Mouse (Mus musculus) adrenal gland, adult (tissue): ENCODE measurements around the gene Tmem44.
"Not testable (repeated sequence)": the region's sequence is repeated elsewhere in the genome, so short reads cannot be mapped to it uniquely, and the experiment has no call there.

Experiments
- DNase-seq, 2 experiments: peaks; one replicate each; pipeline ENCODE4 v3.0.0; 2022 to 2023; ENCODE audit warnings: low spot score in 1 of 2; ENCODE audit not compliant: inconsistent age in 2 of 2

Gene Tmem44

DNA sequence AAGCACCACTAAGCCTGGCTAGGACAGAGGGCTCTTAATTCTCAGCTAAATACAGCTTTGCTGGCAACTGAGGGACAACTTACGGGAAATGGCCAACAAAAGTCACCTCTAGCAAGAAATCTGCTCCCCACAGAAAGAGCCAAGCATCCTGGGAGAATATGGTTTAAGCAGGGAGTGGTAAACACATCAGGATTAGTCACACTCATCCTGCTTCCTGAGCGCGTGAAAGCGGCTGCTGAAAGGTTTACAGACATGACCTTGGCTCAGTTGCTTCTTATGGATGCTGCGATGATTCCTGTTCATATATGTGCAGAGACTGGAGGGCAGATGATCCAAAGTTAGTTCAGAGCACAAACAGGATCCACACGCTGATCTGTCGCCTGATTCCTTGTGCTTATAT lies 50.4 kb downstream of the Tmem44 start:
- DNase-seq, result no peak

DNA sequence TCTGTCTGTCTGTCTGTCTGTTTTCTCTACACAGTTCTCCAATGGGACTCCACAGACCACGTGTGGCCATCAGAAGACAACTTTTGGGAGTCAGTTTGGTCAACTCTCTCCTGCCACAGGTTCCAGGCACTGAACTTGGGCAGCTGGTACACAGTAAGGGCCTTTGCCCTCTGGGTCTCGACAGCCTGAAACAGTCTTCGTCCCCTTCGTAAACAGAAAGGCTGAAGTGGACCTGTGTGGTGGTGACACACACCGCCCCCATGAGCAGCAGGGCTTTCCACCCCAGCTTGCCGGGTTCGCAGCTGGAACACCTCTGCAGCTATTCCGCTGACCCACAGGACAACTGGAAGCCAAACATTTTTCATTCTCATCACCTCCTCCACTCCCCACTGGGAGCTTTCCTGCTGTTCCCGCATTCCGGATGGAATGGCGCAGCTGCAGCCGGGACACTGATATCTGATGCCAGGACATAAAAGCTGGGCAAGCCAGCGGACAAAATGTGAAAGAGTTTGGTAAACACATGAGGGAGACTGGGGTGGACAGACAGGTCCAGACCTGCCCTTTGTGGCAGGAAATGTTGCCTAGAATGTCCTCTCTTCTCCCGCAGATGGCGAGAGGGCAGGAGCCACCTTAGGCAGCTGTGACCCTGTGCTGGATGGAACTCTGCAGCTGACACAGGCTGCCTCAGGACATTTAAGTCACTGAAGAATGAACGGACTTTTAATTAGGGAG lies 51.4 kb downstream of the Tmem44 start:
- no peak for DNase-seq

DNA sequence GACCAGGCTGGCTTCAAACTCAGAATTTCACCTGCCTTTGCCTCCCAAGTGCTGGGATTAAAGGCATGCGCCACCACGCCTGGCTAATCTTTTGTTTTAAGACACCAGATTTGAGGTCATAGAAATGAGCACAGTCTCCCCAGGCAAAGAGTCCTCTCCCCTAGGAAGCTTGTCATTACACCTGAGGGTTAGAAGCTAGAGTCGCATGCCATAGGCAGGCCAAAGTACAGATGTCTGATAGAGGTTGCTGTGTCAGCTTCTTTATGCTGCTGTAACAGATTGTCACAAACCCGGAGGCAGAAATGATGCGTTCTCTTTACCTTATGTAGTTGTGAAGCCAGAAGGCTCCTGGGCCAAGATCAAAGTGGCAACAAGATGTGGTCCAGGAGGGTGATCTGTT lies 53.3 kb downstream of the Tmem44 start:
- DNase-seq, result no peak

DNA sequence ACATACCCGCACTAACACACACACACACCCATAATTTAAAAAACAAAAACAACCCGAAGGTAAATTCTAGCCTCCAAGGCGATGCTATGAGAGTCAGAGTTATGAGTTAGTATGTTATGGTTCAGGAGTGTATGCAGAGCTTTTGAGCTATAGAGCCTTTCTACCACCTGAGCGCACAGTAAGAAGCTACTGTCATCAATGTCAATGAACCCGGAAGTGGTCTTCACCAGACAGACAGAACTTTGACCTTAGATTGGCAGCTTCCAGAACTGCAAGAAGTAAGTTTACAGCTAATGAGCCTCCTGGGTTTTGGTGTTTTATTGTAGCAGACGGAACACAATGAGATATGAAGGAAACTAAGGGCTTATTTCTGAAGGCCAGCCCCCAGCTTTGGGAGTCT lies 55.8 kb downstream of the Tmem44 start:
- no peak for DNase-seq

DNA sequence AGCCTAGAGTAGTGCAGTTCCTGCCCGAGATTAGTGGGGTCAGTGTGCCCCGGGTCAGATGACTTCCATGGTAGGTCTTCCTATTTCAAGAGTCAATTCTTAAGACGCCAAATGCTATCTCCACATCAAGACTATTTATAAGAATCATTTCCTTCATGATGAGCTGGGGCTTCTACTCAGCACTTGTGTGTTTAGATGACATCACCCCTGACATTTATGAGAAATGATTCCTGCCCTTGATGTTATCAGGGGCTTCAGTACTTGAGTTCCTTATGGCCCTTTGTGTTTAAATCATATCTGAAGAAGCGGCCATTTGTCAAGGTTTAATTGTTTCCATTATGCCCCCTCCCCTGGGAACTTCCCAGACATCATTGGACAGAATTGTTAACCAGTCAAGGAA lies 58.9 kb downstream of the Tmem44 start:
- peak in 1 of 2 experiments; percentile 30 for DNase-seq

DNA sequence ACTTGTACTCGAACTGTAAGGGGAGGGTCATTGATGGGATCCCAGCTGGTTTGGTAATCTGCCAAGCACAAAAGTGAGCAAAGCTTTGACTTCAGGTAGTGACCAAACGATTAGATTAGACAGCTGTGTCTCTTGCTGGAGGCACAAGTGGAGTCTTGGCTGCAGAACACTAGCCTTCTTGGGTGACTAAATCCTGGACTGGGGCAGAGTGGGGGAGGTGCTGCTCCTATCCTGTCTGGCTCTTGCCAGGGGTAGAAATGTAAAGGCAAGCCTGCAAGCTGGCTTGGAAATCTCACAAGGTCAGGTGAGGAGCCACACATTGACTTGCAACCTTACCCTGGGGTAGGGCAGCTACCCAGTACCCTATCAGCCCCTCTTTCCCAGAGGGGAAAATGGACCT lies 59.9 kb downstream of the Tmem44 start:
- peak; percentile 26 to 62 for DNase-seq

DNA sequence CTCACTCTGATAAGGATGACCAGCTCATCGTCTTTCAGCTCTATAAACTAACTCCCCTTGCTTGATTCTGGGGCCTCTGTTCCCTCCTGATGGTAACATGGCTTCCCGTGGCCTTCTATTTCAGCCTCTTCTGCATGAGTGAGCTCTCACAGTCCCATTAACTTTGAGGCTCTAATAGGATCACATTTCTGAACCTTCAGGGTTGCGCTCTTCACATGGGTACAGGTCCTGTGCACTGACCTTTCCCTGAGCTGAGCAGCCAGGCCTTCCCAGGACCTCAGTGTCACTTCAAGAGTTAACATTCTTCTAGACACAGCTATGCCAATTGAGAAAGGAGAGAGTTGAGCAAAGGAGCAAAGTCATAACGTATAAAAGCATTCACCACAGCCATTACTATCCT lies 60.3 kb downstream of the Tmem44 start:
- no peak for DNase-seq

DNA sequence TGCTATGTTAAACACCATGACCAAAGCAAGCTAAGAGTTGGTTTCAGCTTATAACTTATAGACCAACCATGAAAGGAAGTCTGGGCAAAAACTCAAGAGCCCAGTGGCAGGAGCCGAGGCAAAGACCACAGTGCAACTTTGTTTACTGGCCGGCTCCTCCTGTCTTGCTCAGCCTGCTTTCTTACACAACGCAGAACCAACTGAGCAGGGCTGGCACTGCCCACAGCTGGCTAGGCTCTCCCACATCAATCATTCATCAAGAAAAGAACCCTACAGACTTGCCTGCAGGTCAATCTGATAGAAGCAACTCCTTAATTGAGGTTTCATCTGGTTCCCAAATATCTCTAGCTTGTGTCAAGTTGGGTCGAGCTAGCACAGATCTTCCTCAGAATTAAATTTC lies 61.0 kb downstream of the Tmem44 start:
- DNase-seq, result peak in 1 of 2 experiments; percentile 44

DNA sequence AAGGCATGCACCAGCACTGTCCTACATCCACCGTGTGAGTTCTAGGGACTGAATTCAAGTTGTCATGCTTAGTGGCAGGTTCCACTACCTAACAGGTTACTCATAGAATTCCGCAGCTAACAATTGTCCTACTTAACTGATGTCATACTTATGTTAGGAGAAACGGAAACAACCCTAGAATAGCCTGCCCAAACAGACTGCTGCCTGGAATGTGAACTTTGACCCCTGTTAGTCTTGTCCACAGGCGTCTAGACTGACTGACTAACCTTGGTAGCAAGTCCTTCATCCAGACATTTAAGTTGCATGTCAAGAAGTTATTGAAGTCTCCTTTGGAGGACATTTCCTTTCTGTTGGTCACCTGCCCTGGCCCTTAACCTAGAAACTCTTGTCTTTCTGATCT lies 64.1 kb downstream of the Tmem44 start:
- no peak for DNase-seq

DNA sequence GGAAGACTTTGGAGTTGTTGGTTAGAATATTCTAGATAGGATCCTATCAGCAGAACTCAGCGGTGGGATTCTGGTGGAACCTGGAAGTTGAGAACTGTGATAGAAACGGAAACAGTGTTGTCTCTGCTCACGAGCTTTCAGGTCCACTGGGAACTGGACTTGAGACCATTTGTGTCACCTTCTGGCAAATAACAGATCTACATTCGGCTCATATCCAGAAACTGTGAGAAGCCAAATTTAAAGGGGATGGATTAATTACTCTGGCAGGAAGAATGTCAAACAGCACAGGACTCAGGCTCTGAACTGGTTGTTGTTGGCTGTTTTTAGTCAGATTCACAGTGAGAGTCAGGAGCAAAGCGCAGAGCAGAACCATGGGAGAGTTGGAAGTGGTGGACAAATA lies 72.9 kb downstream of the Tmem44 start:
- no peak for DNase-seq

DNA sequence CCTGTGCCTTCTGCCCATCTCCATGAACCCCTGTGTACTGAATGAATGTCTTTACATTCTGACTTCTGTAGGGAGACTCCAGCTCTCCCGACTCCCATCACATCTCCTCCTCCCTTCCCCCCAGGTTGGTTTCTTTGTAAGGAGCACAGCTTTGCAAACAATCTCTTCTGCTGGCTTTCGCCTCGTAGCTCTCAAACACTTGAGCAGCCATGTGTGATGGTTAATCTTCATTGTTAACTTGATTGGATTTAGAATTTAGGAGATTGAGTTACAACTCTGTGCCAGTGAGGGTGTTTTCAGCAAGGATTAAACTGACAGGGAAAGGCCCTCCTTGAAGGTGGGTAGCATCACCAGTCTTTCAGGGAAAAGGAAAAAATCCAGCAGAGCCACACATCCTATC lies 73.6 kb downstream of the Tmem44 start:
- no peak for DNase-seq

DNA sequence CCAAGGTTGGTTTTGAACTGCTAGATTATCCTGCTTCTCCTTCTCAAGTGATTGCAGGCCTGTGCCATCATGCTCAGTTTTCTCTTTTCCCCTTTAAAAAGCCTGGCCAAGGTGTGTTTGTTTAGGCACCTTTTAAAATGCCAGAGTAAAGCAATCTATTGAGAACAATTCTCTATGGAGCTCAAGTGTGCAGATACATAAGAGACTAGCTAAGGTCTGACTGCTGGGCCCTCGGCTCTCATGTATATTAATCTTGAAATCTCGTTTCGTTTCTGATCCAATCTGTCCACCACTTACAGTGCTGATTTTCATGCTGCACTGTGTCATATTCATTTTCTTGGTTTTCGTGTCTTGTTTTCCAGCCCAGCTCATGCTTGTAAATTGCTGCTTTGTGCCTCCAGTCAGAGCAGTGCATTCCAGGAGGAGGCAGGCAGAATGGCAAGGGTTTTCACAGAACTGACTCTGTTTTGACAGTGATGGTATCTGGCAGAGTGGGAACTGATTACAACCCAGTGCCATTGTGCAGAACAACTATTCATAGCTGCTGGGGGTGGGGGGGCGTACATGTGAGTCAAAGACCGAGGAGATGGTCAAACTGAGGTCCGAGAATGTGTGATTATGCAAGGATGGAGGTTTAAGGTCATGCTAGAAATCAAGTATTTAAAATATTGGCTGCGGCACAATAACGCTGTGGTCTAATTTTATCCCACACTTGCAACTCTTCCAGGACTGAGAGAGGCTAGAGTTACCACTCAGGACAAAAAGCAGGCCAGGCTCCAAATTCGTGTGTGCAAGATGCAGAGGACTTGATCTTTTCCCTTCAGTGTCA lies 74.8 kb downstream of the Tmem44 start:
- DNase-seq, result no peak

DNA sequence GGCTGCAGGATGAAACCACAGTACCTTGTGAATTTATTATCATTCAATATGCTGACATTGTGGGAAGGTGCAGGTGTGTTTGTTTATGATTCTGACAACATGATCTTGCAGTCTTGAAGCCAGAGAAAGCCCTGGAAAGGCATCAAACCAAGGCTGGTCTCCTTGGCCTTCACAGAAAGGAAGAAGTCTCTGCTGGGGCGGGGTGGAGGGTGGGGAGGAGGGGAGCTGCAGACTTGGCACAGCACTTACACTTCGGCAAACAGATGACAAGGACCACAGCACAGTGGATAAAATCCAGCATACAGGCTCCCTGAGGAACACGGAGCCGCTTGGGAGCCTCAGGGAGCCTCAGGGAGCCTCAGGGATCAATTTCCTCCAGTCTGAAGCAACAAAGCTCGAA lies 78.2 kb downstream of the Tmem44 start:
- no peak for DNase-seq

DNA sequence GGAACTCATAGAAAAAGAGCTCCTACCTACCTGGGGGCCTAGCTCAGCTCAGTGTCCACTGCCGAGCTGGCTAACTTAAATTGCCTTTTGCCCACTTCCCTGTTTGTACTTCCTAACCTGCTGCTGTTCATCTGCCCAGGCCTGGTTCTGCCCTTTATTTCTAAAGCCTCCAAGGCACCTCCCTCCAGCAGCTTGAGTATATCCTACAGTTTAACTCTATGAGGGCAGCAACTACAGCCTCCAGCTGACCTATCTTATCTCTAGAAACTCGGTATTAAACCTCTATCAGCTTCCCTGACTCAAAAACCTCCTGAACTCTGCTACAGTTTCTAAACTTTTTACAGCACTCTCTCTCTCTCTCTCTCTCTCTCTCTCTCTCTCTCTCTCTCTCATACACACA lies 78.7 kb downstream of the Tmem44 start:
- no peak for DNase-seq

DNA sequence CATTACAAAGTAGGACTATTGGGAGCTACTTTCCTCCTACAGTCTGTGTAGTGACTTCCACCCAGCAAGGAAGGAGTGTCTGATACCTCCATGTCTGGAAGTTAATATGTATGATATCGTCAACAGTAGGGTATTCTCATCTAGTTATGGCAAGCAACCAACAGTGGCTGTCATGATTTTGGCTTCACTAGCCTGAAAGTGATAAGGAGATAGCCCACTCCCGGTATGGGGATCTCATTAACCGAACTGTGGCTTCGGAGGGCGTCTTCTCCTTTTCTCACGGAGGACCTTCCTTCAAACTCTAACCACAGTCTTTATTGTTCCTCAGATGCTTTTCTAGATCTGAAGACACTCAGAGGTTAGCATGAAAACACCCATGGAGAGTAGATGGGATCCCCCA lies 81.7 kb downstream of the Tmem44 start:
- DNase-seq, result no peak

DNA sequence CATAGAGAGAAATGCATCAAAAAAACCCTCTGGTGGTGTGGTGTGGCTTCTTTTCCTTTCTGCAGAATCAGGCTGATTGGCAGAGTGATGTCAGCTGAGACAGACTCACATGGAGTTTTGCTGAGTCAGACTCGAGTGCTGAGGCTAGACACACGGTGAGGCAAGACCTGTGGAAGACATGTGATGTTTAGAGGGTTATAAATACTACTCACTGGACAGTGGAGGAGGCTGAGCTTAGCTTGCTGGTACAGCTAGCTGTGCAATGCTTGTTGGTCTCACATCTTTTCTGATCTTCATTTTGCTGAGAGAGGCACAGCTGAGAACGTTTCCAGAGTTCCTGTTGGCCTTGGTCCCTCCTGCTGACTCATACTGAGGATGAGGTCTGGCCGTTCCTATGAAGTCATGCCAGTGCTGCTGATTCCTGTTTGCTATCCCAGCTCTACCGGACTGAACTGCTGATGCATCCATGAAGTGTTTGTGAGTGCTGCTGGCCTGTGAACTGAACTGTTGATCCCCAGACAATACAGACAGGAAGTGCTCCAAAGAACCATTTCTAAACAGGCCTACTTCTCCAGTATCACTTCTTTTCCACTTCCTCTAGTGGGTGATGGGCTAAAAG lies 84.9 kb downstream of the Tmem44 start:
- peak; percentile 66 to 85 for DNase-seq

DNA sequence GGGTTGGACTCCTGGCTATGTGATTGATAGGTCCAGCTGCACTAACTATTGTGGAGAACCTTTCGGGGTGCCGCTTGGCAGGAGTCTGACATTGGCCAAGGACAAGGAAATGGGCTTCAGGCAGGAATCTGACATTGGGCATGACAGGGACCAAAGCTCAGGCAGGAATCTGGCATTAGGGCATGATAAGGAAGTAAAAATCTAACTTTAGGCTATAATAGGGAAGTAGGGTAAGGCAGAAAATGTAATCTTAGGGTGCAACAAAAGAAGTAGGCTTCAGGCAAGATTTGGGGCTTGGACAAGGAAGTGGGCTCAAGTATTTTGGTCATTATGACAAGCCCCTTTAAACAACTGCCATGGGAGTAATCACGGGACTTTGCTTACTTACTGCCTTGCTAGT lies 85.9 kb downstream of the Tmem44 start:
- not testable (repeated sequence) for DNase-seq
